Mouse (Mus musculus): ENCODE data around the gene Cd99l2.

DNA sequence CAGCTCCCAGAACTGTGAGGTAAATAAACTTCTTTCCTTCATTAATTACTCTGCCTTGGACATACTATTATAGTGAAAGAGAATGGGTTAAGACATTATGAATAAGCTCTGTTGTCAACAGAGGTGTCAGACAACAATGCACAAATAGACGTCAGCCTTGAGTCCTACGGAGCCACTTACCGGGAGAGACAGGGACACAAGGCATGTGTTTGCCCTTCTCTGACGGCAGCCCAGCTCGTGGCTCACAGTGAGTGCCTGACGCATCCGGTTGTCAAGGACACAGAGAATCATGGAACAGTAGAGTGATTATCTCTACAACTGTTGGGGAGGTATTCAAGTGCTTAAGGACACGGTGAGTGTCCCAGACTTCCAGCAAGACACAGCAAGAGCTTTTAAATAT lies 57.8 kb downstream of the Cd99l2 start:
- TF ChIP-seq CTCF (IDR thresholded peaks at IDR 0.05; ENCODE audit: low read depth) (no peak), EP300 (IDR thresholded peaks at IDR 0.05; ENCODE audit: low read depth) (no peak)
